In the genomic region with DNA sequence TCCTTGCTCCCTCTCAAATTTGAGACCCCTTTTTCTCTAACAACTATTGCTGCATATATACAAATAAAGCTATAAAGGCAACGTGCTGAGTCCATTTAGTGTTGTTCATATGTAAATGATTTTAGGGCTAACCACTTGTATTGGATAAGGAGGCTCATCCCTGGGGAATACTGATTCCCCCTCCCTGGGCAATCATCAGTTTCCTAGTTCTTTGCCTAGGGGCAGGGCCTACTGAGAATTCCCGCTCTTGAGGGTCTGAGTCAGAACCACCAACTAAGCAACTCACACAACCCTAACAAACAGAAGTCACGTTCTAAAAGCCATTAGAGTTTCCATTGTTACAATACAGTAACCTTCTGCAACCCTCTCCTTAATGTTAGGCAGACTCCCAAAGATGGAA, we compare ENCODE assay signal across 17 mouse cellular contexts.
"Had no signal": no experiment of that assay in that cellular context is flagged by ENCODE, and none has a peak within 500 bp of the region (broad histone marks: within the 10 kb centered on the region; RNA-seq: fewer than 3 reads in every experiment).

No protein-coding gene starts in this region.

- DNase-seq: gastrocnemius, adult 2 months; gastrocnemius, postnatal 10 days; gastrocnemius, postnatal 25 days; heart, adult 2 months; heart, postnatal 14 days; heart, postnatal 36 days; kidney, adult 11 months; kidney, adult 2 months; kidney, adult 9 months; kidney, postnatal 14 days; kidney, postnatal 36 days; layer of hippocampus, adult 9-11 months; layer of hippocampus, postnatal 36 days; left cerebral cortex, postnatal 4 days; liver, embryonic 13.5 days had no signal

- ATAC-seq: hindbrain, postnatal 0 days; intestine, embryonic 16.5 days had no signal
